Mouse (Mus musculus): ENCODE data around the gene Dpm2.

Gene Dpm2

GRCm38 (mm10) chr2:32547380-32547779 lies 23.3 kb upstream of the Dpm2 start:
- DNase-seq (ENCODE audit: low spot score in 2 of 2), result no peak

GRCm38 (mm10) chr2:32547964-32548739 lies 22.5 kb upstream of the Dpm2 start:
- DNase-seq (ENCODE audit: low spot score in 2 of 2), result no peak

GRCm38 (mm10) chr2:32549171-32549570 lies 21.5 kb upstream of the Dpm2 start:
- no peak for DNase-seq (ENCODE audit: low spot score in 2 of 2)

GRCm38 (mm10) chr2:32549764-32550163 lies 20.9 kb upstream of the Dpm2 start:
- no peak for DNase-seq (ENCODE audit: low spot score in 2 of 2)

- no peak for DNase-seq (ENCODE audit: low spot score in 2 of 2)
These were observed 19.4 kb upstream of the Dpm2 start for GRCm38 (mm10) chr2:32551236-32551635.

GRCm38 (mm10) chr2:32553592-32554148 lies 17.0 kb upstream of the Dpm2 start:
- DNase-seq (ENCODE audit: low spot score in 2 of 2), result no peak

GRCm38 (mm10) chr2:32555484-32555883 lies 15.2 kb upstream of the Dpm2 start:
- no peak for DNase-seq (ENCODE audit: low spot score in 2 of 2)

- peak; percentile 26 to 39 for DNase-seq (ENCODE audit: low spot score in 2 of 2)
These were observed 14.6 kb upstream of the Dpm2 start for GRCm38 (mm10) chr2:32556019-32556418.

- DNase-seq (ENCODE audit: low spot score in 2 of 2), result no peak
These were observed 11.1 kb upstream of the Dpm2 start for GRCm38 (mm10) chr2:32559570-32559969.

GRCm38 (mm10) chr2:32566536-32567063 lies 4.1 kb upstream of the Dpm2 start:
- DNase-seq (ENCODE audit: low spot score in 2 of 2), result peak; percentile 51 to 71

- DNase-seq (ENCODE audit: low spot score in 2 of 2), result no peak
These were observed 2.5 kb upstream of the Dpm2 start for GRCm38 (mm10) chr2:32568149-32568548.

GRCm38 (mm10) chr2:32568941-32569340 lies 1.7 kb upstream of the Dpm2 start:
- DNase-seq (ENCODE audit: low spot score in 2 of 2), result no peak

- DNase-seq (ENCODE audit: low spot score in 2 of 2), result no peak
These were observed 1.5 kb downstream of the Dpm2 start for GRCm38 (mm10) chr2:32572196-32572595.

GRCm38 (mm10) chr2:32574497-32574896 lies 3.8 kb downstream of the Dpm2 start, which contains the start of gene Pip5kl1:
Gene Pip5kl1, plus strand, starts transcription at chr2:32574797.
- no peak for DNase-seq (ENCODE audit: low spot score in 2 of 2)

GRCm38 (mm10) chr2:32574901-32575585 lies 4.4 kb downstream of the Dpm2 start:
- DNase-seq (ENCODE audit: low spot score in 2 of 2), result peak; percentile 33 to 59

GRCm38 (mm10) chr2:32575586-32576160 lies 5.0 kb downstream of the Dpm2 start, which contains the start of gene 9430097D07Rik:
Gene 9430097D07Rik, minus strand, starts transcription at chr2:32575684.
- DNase-seq (ENCODE audit: low spot score in 2 of 2), result peak; percentile 47 to 62

GRCm38 (mm10) chr2:32576532-32576931 lies 5.9 kb downstream of the Dpm2 start:
- DNase-seq (ENCODE audit: low spot score in 2 of 2), result no peak

GRCm38 (mm10) chr2:32578146-32579046 lies 7.7 kb downstream of the Dpm2 start:
- no peak for DNase-seq (ENCODE audit: low spot score in 2 of 2)

- no peak for DNase-seq (ENCODE audit: low spot score in 2 of 2)
These were observed 10.9 kb downstream of the Dpm2 start for GRCm38 (mm10) chr2:32581450-32582095.
